26 mouse cellular contexts compared by ENCODE assay signal in genomic region chr16:65655490-65655889, GRCm38 (mm10).
A peak's percentile ranks its signal among the peaks of the same experiment; 100 is the strongest.
DNase-seq lines count a peak whose midpoint lies in the region; ATAC-seq and TF ChIP-seq lines count a peak whose summit lies in the region.
"Had no signal": no experiment of that assay in that cellular context is flagged by ENCODE, and none has a peak within 500 bp of the region (broad histone marks: within the 10 kb centered on the region; RNA-seq: fewer than 3 reads in every experiment).

No protein-coding gene starts in this region.

- H3K4me1 ChIP-seq in ES-E14 (ENCODE audit: control insufficient read depth in 2 of 2, insufficient read depth in 2 of 2, low read length in 2 of 2, poor library complexity in 1 of 2): peaks cover 0 to 2% of the 10 kb centered on the region in 2 experiments; a peak in 1 of 4 replicates
- H3K4me1 ChIP-seq: embryonic facial prominence, embryonic 12.5 days; embryonic facial prominence, embryonic 15.5 days; forebrain, embryonic 12.5 days; forebrain, embryonic 15.5 days; hindbrain, embryonic 10.5 days; hindbrain, embryonic 13.5 days; intestine, embryonic 15.5 days had no signal

- H3K9ac ChIP-seq in ES-E14 (ENCODE audit: insufficient read depth, low read depth, low read length, poor library complexity, severe bottlenecking): no peak overlapping the region
- H3K9ac ChIP-seq: embryonic facial prominence, embryonic 12.5 days; embryonic facial prominence, embryonic 15.5 days; forebrain, embryonic 12.5 days; forebrain, embryonic 15.5 days; hindbrain, embryonic 13.5 days; intestine, embryonic 15.5 days had no signal

- H3K4me3 ChIP-seq in ES-E14 (ENCODE audit: insufficient read depth in 1 of 2, low read depth in 1 of 2, low read length in 2 of 2, poor library complexity in 1 of 2, severe bottlenecking in 1 of 2): no peak overlapping the region
- H3K4me3 ChIP-seq: embryonic facial prominence, embryonic 12.5 days; embryonic facial prominence, embryonic 15.5 days; erythroblast, embryonic 14.5 days; forebrain, embryonic 12.5 days; forebrain, embryonic 15.5 days; hindbrain, embryonic 10.5 days; hindbrain, embryonic 13.5 days; intestine, embryonic 15.5 days had no signal

- no peaks in the 10 kb centered on the region for H3K36me3 ChIP-seq in ES-E14 (ENCODE audit: control insufficient read depth, insufficient read depth, low read length, poor library complexity, severe bottlenecking)
- H3K36me3 ChIP-seq: embryonic facial prominence, embryonic 12.5 days; embryonic facial prominence, embryonic 15.5 days; forebrain, embryonic 12.5 days; forebrain, embryonic 15.5 days; hindbrain, embryonic 10.5 days; hindbrain, embryonic 13.5 days; intestine, embryonic 15.5 days had no signal

- no peak overlapping the region for H3K27ac ChIP-seq in ES-E14 (ENCODE audit: insufficient read depth, low read depth, low read length, poor library complexity, severe bottlenecking)
- H3K27ac ChIP-seq: embryonic facial prominence, embryonic 12.5 days; embryonic facial prominence, embryonic 15.5 days; forebrain, embryonic 12.5 days; forebrain, embryonic 15.5 days; hindbrain, embryonic 10.5 days; hindbrain, embryonic 13.5 days; intestine, embryonic 15.5 days had no signal

- intact Hi-C loops in left cerebral cortex, postnatal 14 days (cut with DNase I): no loop called here

- H3K9me3 ChIP-seq in ES-E14 (ENCODE audit: control insufficient read depth, insufficient read depth, low read depth, low read length): no peaks in the 10 kb centered on the region
- H3K9me3 ChIP-seq: embryonic facial prominence, embryonic 12.5 days; embryonic facial prominence, embryonic 15.5 days; forebrain, embryonic 12.5 days; forebrain, embryonic 15.5 days; hindbrain, embryonic 10.5 days; hindbrain, embryonic 13.5 days; intestine, embryonic 15.5 days had no signal

- peak; percentile 36 for DNase-seq in A20 (ENCODE audit: low read depth, low spot score)
- DNase-seq in ES-E14 (ENCODE audit: low read depth, low spot score): no peak
- no peak for DNase-seq in cerebellum, postnatal 25 days
- no peak for DNase-seq in left cerebral cortex, postnatal 14 days (ENCODE audit: low spot score in 2 of 2)
- DNase-seq in testis, postnatal 10 days (ENCODE audit: low spot score): no peak
- DNase-seq: adrenal gland, adult 2 months; adrenal gland, postnatal 14 days; B cell, adult 2 months; cerebellum, adult 11-12 months; cerebellum, adult 8-10 months; cerebellum, postnatal 10 days; gastrocnemius, postnatal 10 days; gastrocnemius, postnatal 36 days; heart, adult 11 months; kidney, adult 11 months had no signal

- ATAC-seq in common myeloid progenitor, adult 5-6 weeks (replicated peaks; ENCODE audit: low read depth, poor library complexity, severe bottlenecking): peak; percentile 86
- peak; percentile 87 for ATAC-seq in megakaryocyte progenitor cell, adult 5-6 weeks (replicated peaks; ENCODE audit: poor library complexity)
- ATAC-seq: forebrain, embryonic 15.5 days; hindbrain, embryonic 16.5 days; intestine, embryonic 15.5 days had no signal

- in situ Hi-C loops in ES-E14 (cut with MboI; ENCODE audit: low sequenced_read_pairs in 2 of 2, unreplicated experiment in 2 of 2): no loop called here

TF ChIP-seq in ES-E14, 5 proteins besides CTCF, POLR2A, EP300 and RAD21:
- no peak for TF ChIP-seq ZNF384 (IDR thresholded peaks at IDR 0.05; ENCODE audit: low read depth, low read length)
- peak; percentile 94 for TF ChIP-seq MAFK (IDR thresholded peaks at IDR 0.05; ENCODE audit: insufficient read depth, low read depth, low read length)
- no peak for TF ChIP-seq CHD2 (IDR thresholded peaks at IDR 0.05; ENCODE audit: low read depth, low read length)
TF ChIP-seq in ES-E14: peak in this region for 1.
